In genomic region chr8:119604996-119605395, GRCm38 (mm10) we compare ENCODE assay signal across 8 mouse cellular contexts. TPM values are rescaled to one million over a fixed set of nuclear protein-coding genes. Genes with fewer than 3 reads are reported as not detected.
A peak's percentile ranks its signal among the peaks of the same experiment; 100 is the strongest.
DNase-seq lines count a peak whose midpoint lies in the region; ATAC-seq lines count a peak whose summit lies in the region.

Gene Taf1c (minus strand): TSS chr8:119605222.

- H3K4me3 ChIP-seq in forebrain, embryonic 14.5 days (ENCODE audit: low read depth, low read length), result peak within 1 kb of the TSS; percentile 77
- peak within 1 kb of the TSS; percentile 85 for H3K4me3 ChIP-seq in neural tube, embryonic 15.5 days (replicated peaks)

- peaks cover 8% of the 10 kb centered on the region for H3K4me1 ChIP-seq in forebrain, embryonic 14.5 days (ENCODE audit: control insufficient read depth, insufficient read depth, low read length)
- peaks cover 17% of the 10 kb centered on the region for H3K4me1 ChIP-seq in neural tube, embryonic 15.5 days

- DNase-seq in ES-CJ7 (ENCODE audit: low read depth, low spot score), result peak; percentile 97
- peak; percentile 91 for DNase-seq in cerebellum, adult 11 months
- DNase-seq in forebrain, embryonic 14.5 days (ENCODE audit: low spot score), result peak; percentile 97
- peak; percentile 92 to 97 for DNase-seq in heart, postnatal 14 days
- peak; percentile 93 for DNase-seq in layer of hippocampus, adult 11-12 months (ENCODE audit: low spot score)
- DNase-seq in lung, adult 18-20 months, result peak; percentile 91 to 95
- DNase-seq in testis, postnatal 14 days (ENCODE audit: low spot score), result peak; percentile 90

- no peaks in the 10 kb centered on the region for H3K9me3 ChIP-seq in forebrain, embryonic 14.5 days (replicated peaks; ENCODE audit: control insufficient read depth, low read length)
- H3K9me3 ChIP-seq in neural tube, embryonic 15.5 days (replicated peaks), result no peaks in the 10 kb centered on the region

- peak; percentile 87 for ATAC-seq in forebrain, embryonic 14.5 days
- ATAC-seq in neural tube, embryonic 15.5 days (ENCODE audit: low FRiP score), result peak; percentile 85

- intact Hi-C loops in heart, postnatal 14 days (cut with DNase I), result loop anchor here (2.0 to 10.0 kb wide), 5 partner anchors 48 to 193 kb away; partner anchors contain the start of gene Mbtps1

- peaks cover 29% of the 10 kb centered on the region for H3K36me3 ChIP-seq in forebrain, embryonic 14.5 days (ENCODE audit: control insufficient read depth, insufficient read depth, low read length)
- H3K36me3 ChIP-seq in neural tube, embryonic 15.5 days, result peaks cover 26% of the 10 kb centered on the region

- H3K27ac ChIP-seq in forebrain, embryonic 14.5 days (ENCODE audit: low read depth, low read length), result no peak within 1 kb of the TSS
- peak within 1 kb of the TSS; percentile 67 for H3K27ac ChIP-seq in neural tube, embryonic 15.5 days (replicated peaks)

- H3K27me3 ChIP-seq in forebrain, embryonic 14.5 days (replicated peaks; ENCODE audit: control insufficient read depth, insufficient read depth, low read length), result no peaks in the 10 kb centered on the region
- no peaks in the 10 kb centered on the region for H3K27me3 ChIP-seq in neural tube, embryonic 15.5 days (replicated peaks)

- peak within 1 kb of the TSS; percentile 92 for H3K4me2 ChIP-seq in forebrain, embryonic 14.5 days (ENCODE audit: low read length)
- H3K4me2 ChIP-seq in neural tube, embryonic 15.5 days, result peak within 1 kb of the TSS; percentile 88

- under 1% methylated on average over 23 of the region's 23 CpGs for WGBS in forebrain, embryonic 14.5 days
- under 1% methylated on average over 23 of the region's 23 CpGs for WGBS in neural tube, embryonic 15.5 days

- peak within 1 kb of the TSS; percentile 84 for H3K9ac ChIP-seq in forebrain, embryonic 14.5 days (ENCODE audit: low read length)
- H3K9ac ChIP-seq in neural tube, embryonic 15.5 days (replicated peaks), result peak within 1 kb of the TSS; percentile 74

RNA-seq across cellular contexts. Expression of gene Taf1c, which starts in this region (rescaled TPM):
- polyA plus RNA-seq in forebrain, embryonic 14.5 days (2014; fragmentation: Nextera tagmentation; extraction: Ambion mirVana), result 13.7 and 15.5 TPM in 2 replicates
- 1 to 10 TPM; 4.0 to 4.2 TPM for total RNA-seq in heart, postnatal 14 days (2021)
- 11.8 and 15.0 TPM in 2 replicates for polyA plus RNA-seq in neural tube, embryonic 15.5 days (2015; fragmentation: Nextera tagmentation; extraction: Ambion mirVana)
